Mouse (Mus musculus) spleen, adult 2 months (tissue): ENCODE results near the gene Fcrlb. TPM values are rescaled to one million over a fixed set of nuclear protein-coding genes. Genes with fewer than 3 reads are reported as not detected.

Experiments
- DNase-seq, 2 experiments: peaks; one replicate each; pipeline versions ENCODE4 v3.0.0 to v3.0.0-alpha.2; 2012 to 2021; ENCODE audit warnings: low spot score in 2 of 2, low read depth in 1 of 2
- H3K27ac ChIP-seq: fragments of 200-500 bp; 2 replicates; pipeline ENCODE4 v1.5.1; 2012; ENCODE audit warnings: low read length, inconsistent platforms; ENCODE audit not compliant: insufficient read depth
- H3K27me3 ChIP-seq: fragments of 200-500 bp; 2 replicates; pipeline ENCODE4 v1.6.1; 2012; ENCODE audit warnings: mild to moderate bottlenecking, moderate library complexity, low read length, inconsistent platforms; ENCODE audit not compliant: control insufficient read depth, insufficient read depth
- H3K36me3 ChIP-seq: fragments of 200-500 bp; 2 replicates; pipeline ENCODE4 v1.6.1; 2012; ENCODE audit warnings: mild to moderate bottlenecking, low read length, inconsistent platforms; ENCODE audit not compliant: control insufficient read depth, insufficient read depth
- H3K4me1 ChIP-seq: fragments of 200-500 bp; 2 replicates; pipeline ENCODE4 v1.6.1; 2011; ENCODE audit warnings: inconsistent platforms; ENCODE audit not compliant: control insufficient read depth, insufficient read depth, insufficient read length
- H3K4me3 ChIP-seq: fragments of 200-500 bp; 2 replicates; pipeline ENCODE4 v1.5.1; 2011; ENCODE audit warnings: mild to moderate bottlenecking, inconsistent platforms; ENCODE audit not compliant: insufficient read depth, insufficient read length; ENCODE audit errors: extremely low read depth
- CTCF ChIP-seq: fragments of 200-500 bp; IDR thresholded peaks from 2 replicates; pipeline ENCODE4 v1.5.1; 2011; ENCODE audit warnings: mild to moderate bottlenecking, inconsistent platforms; ENCODE audit not compliant: insufficient read depth, insufficient read length, insufficient replicate concordance; ENCODE audit errors: extremely low read depth
- POLR2A ChIP-seq: fragments of 200-500 bp; IDR thresholded peaks from 2 replicates; pipeline ENCODE4 v1.6.1; 2011; ENCODE audit warnings: low read depth, low read length, inconsistent platforms
- WGBS: fragments of 180-500 bp; shearing (Covaris S2); methylation state at CpG from one replicate; pipeline ENCODE4 v1.1.7; 2018; 5-methylcytosine and 5-hydroxymethylcytosine counted together
- polyA plus RNA-seq: library from polyadenylated mRNA; depleted of rRNA; stranded (reverse); fragments of >200 nt; gene quantifications from 2 replicates; pipeline ENCODE4 v1.2.3, GENCODE M21; 2012; rRNA removed

Fcrlb gene
- polyA plus RNA-seq, 1 experiment = 1.5 TPM

- 4% methylated on average over 4 of the region's 4 CpGs for WGBS
- no peaks in the 10 kb centered on the region for H3K36me3 ChIP-seq
- no peaks in the 10 kb centered on the region for H3K27me3 ChIP-seq
- H3K4me3 ChIP-seq = no peak overlapping the region
- peaks cover 18% of the 10 kb centered on the region for H3K4me1 ChIP-seq
- TF ChIP-seq CTCF (no peak), POLR2A (no peak)
- no peak for DNase-seq
- H3K27ac ChIP-seq = no peak overlapping the region
These were observed 49.7 kb downstream of the Fcrlb start for GRCm38 (mm10) chr1:170863033-170863432.

GRCm38 (mm10) chr1:170862435-170862717 is 50.4 kb downstream of the Fcrlb start:
- no peaks in the 10 kb centered on the region for H3K36me3 ChIP-seq
- no peak for DNase-seq
- H3K4me1 ChIP-seq = peaks cover 18% of the 10 kb centered on the region
- no peak overlapping the region for H3K4me3 ChIP-seq
- peak overlapping the region; percentile 12; the same call in 1 of the 2 replicates for H3K27ac ChIP-seq
- TF ChIP-seq CTCF = no peak
- no peaks in the 10 kb centered on the region for H3K27me3 ChIP-seq
- 39% methylated on average over 3 of the region's 3 CpGs for WGBS

DNA sequence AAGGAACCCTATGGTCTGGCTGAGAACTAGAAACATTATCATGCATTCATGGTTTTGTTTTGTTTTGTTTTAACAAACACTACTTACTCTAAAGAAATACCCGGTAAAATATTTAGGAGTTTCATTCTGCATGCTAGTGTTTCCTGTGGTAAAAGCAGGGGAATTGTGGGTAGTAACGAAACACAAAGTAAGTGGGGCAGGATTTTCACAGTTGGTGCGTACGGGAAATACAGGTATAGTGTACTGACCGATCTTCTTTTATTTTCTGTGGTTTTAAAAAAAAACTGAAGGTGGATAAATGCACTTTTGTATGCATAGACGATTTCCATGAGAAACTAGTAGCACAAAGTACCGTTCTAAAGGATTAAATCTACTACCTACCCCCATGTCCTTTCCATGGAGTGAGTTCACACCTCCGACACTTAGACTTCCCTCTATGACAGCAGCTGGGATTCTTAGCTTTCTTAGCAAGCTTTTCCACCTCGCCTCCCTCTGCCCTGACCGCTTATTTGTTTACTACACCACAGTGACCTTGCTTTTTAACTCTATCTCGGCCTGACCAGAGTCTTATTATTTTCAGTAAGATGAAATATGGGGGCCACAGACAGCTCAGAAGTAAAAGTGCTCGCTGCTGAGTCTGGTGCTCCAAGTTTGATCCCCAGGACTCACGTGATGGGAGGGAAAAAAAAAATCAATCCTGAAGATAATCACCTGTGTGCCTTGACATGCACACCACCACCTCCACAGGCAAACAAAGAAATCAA is 50.9 kb downstream of the Fcrlb start:
- WGBS = 36% methylated on average over 13 of the region's 13 CpGs

GRCm38 (mm10) chr1:170858872-170859271 is 53.9 kb downstream of the Fcrlb start:
- 71% methylated on average over 2 of the region's 2 CpGs for WGBS

More for the DNA sequence above, 50.9 kb downstream of the Fcrlb start:
- DNase-seq = no peak
- no peak overlapping the region for H3K27ac ChIP-seq
- H3K36me3 ChIP-seq = no peaks in the 10 kb centered on the region
- H3K4me1 ChIP-seq = peaks cover 18% of the 10 kb centered on the region
- H3K4me3 ChIP-seq = no peak overlapping the region; the same call in 1 of the 2 replicates
- TF ChIP-seq POLR2A (no peak), CTCF (no peak)
- no peaks in the 10 kb centered on the region for H3K27me3 ChIP-seq

GRCm38 (mm10) chr1:170857369-170857768 is 55.4 kb downstream of the Fcrlb start:
- WGBS = 88% methylated on average over 2 of the region's 2 CpGs
- Histone ChIP-seq H3K36me3 (no peaks in the 10 kb centered on the region), H3K27me3 (no peaks in the 10 kb centered on the region), H3K4me1 (peaks cover 14% of the 10 kb centered on the region), H3K4me3 (no peak overlapping the region), H3K27ac (no peak overlapping the region)
- TF ChIP-seq CTCF (no peak), POLR2A (no peak)
- no peak for DNase-seq

More at GRCm38 (mm10) chr1:170858872-170859271, 53.9 kb downstream of the Fcrlb start:
- Histone ChIP-seq H3K4me1 (peaks cover 17% of the 10 kb centered on the region), H3K27ac (no peak overlapping the region), H3K27me3 (no peaks in the 10 kb centered on the region), H3K36me3 (no peaks in the 10 kb centered on the region), H3K4me3 (no peak overlapping the region)
- no peak for DNase-seq
- TF ChIP-seq POLR2A = no peak
- no peak for TF ChIP-seq CTCF

Other genes with a start within 250 kb of the Fcrlb start
- gene Atf6, start 45.2 kb downstream of the Fcrlb start, polyA plus RNA-seq = 9.6 and 10.2 TPM in 2 replicates
- 0.44 and 1.2 TPM in 2 replicates for gene Gm26620, start 27.9 kb downstream of the Fcrlb start, polyA plus RNA-seq
- 11.0 and 15.0 TPM in 2 replicates for gene Dusp12, start 27.4 kb downstream of the Fcrlb start, polyA plus RNA-seq
- gene Fcrla, start 14.6 kb upstream of the Fcrlb start, polyA plus RNA-seq = 116 and 142 TPM in 2 replicates
- 47.5 and 71.3 TPM in 2 replicates for gene Fcgr2b, start 63.6 kb upstream of the Fcrlb start, polyA plus RNA-seq
- 7.6 and 11.4 TPM in 2 replicates for gene Fcgr4, start 106.0 kb upstream of the Fcrlb start, polyA plus RNA-seq
- 20.6 and 24.5 TPM in 2 replicates for gene Fcgr3, start 152.0 kb upstream of the Fcrlb start, polyA plus RNA-seq
- gene Cfap126, start 201.0 kb upstream of the Fcrlb start, polyA plus RNA-seq = 2.4 and 3.4 TPM in 2 replicates
- gene Sdhc, start 237.7 kb upstream of the Fcrlb start, polyA plus RNA-seq = 65.7 and 67.8 TPM in 2 replicates
- gene Mpz, start 237.8 kb upstream of the Fcrlb start, polyA plus RNA-seq = 0.47 and 1.1 TPM in 2 replicates